Mouse (Mus musculus): ENCODE data around the gene Ppif. TPM values are rescaled to one million over a fixed set of nuclear protein-coding genes. Genes with fewer than 3 reads are reported as not detected.

The Ppif gene
- 52.4 and 53.9 TPM in 2 replicates for total RNA-seq (2021)
- long read RNA-seq, experiment 1, transcript Ppif-201 (6 exons, 1,549 nt): major isoform, 93 of 104 reads
- long read RNA-seq, experiment 1, partial matches to known transcripts: 2 of 104 reads
- long read RNA-seq, experiment 1, other reads (novel, unspliced or antisense): 9 of 104 reads
- long read RNA-seq, experiment 2, transcript Ppif-201 (6 exons, 1,549 nt): major isoform, 73 of 82 reads
- long read RNA-seq, experiment 2, partial matches to known transcripts: 7 of 82 reads
- long read RNA-seq, experiment 2, other reads (novel, unspliced or antisense): 1 of 82 reads

- peak; percentile 98 for DNase-seq
Measured at GRCm38 (mm10) chr14:25693888-25694568, at the start of gene Ppif. Ppif (plus strand) TSS chr14:25694154.

- no peak for DNase-seq
Measured at GRCm38 (mm10) chr14:25645717-25646116, 48.2 kb upstream of the Ppif start.

- peak; percentile 81 for DNase-seq
Measured at GRCm38 (mm10) chr14:25646161-25646621, 47.8 kb upstream of the Ppif start.

GRCm38 (mm10) chr14:25651131-25651530, 42.8 kb upstream of the Ppif start:
- DNase-seq: no peak

GRCm38 (mm10) chr14:25651905-25652304, 42.0 kb upstream of the Ppif start:
- no peak for DNase-seq

- no peak for DNase-seq
Measured at GRCm38 (mm10) chr14:25654401-25655197, 39.4 kb upstream of the Ppif start.

- peak; percentile 47 for DNase-seq
Measured at GRCm38 (mm10) chr14:25660661-25661060, 33.3 kb upstream of the Ppif start.

GRCm38 (mm10) chr14:25661185-25661920, 32.6 kb upstream of the Ppif start:
- DNase-seq: no peak

- DNase-seq: no peak
Measured at GRCm38 (mm10) chr14:25663649-25664309, 30.2 kb upstream of the Ppif start.

GRCm38 (mm10) chr14:25664310-25664695, 29.7 kb upstream of the Ppif start:
- no peak for DNase-seq

GRCm38 (mm10) chr14:25665314-25665970, 28.5 kb upstream of the Ppif start:
- no peak for DNase-seq

GRCm38 (mm10) chr14:25666668-25667376, 27.1 kb upstream of the Ppif start:
- DNase-seq: no peak

- no peak for DNase-seq
Measured at GRCm38 (mm10) chr14:25667587-25667986, 26.4 kb upstream of the Ppif start.

- DNase-seq: no peak
Measured at GRCm38 (mm10) chr14:25679625-25680024, 14.3 kb upstream of the Ppif start.

- no peak for DNase-seq
Measured at GRCm38 (mm10) chr14:25682020-25682419, 11.9 kb upstream of the Ppif start.

- DNase-seq: no peak
Measured at GRCm38 (mm10) chr14:25686216-25686945, 7.6 kb upstream of the Ppif start.

- DNase-seq: no peak
Measured at GRCm38 (mm10) chr14:25686983-25687901, 6.7 kb upstream of the Ppif start.

GRCm38 (mm10) chr14:25693271-25693887, 575 bp upstream of the Ppif start:
- DNase-seq: no peak

All from adrenal gland, postnatal 14 days (tissue).